Mouse (Mus musculus) embryonic fibroblast, embryonic 13.5 days (primary cell): ENCODE results near the gene Parp11.

ENCODE experiments used
- CTCF ChIP-seq: IDR thresholded peaks from 2 replicates; pipeline ENCODE4 v1.5.1; 2011; ENCODE audit warnings: mild to moderate bottlenecking, control low read depth, low read length, moderate library complexity, borderline replicate concordance; ENCODE audit not compliant: insufficient read depth
- POLR2A ChIP-seq: IDR thresholded peaks from 2 replicates; pipeline ENCODE4 v1.6.1; 2011; ENCODE audit warnings: low read depth, mild to moderate bottlenecking, control low read depth, low read length, moderate library complexity

DNA sequence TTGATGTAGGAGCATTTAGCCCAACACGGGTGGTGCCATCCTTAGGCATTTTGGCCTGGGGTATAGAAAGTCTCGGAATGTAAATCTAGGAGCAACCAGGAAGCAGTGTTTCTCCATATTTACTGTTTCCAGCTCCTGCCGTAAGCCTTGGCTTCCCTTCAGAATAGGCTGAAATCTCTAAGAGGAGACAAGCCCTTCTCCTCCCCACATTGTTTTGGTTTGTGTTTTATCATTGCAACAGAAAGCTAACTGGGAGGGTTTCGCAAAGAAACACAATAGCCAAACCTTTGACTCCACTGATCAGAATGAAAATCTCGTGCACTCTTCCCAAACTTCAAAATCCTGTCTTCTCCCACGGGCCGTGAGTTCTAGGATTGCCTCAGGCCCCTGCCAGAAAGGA, 15.9 kb upstream of the Parp11 start:
- TF ChIP-seq CTCF (no peak), POLR2A (no peak)
